Mouse (Mus musculus) heart, embryonic 14.5 days (tissue): ENCODE results near the gene Actr3b. TPM values are rescaled to one million over a fixed set of nuclear protein-coding genes. Genes with fewer than 3 reads are reported as not detected.
"Not testable (repeated sequence)": the region's sequence is repeated elsewhere in the genome, so short reads cannot be mapped to it uniquely, and the experiment has no call there.

Experiments used
- ATAC-seq: fragments of 200-750 bp; cut with Nextera tagmentation; 2 replicates; pipeline ENCODE4 v1.8.0; 2017; ENCODE audit warnings: low read depth, moderate TSS enrichment; ENCODE audit not compliant: insufficient number of reproducible peaks, insufficient read depth, low FRiP score
- H3K27ac ChIP-seq, 2 experiments: fragments of 200-500 bp in 1 of 2; fragments of 300-500 bp in 1 of 2; sonication (generic) in 1 of 2; replicated peaks in 1 of 2; 2 replicates each; pipeline ENCODE4 v1.5.1; 2012 to 2014; ENCODE audit warnings: low read depth in 2 of 2, low read length in 2 of 2, control low read depth in 1 of 2, mild to moderate bottlenecking in 1 of 2, mixed read lengths in 1 of 2; ENCODE audit not compliant: control insufficient read depth in 1 of 2, insufficient read depth in 1 of 2
- H3K27me3 ChIP-seq: fragments of 300-500 bp; sonication (generic); 2 replicates; pipeline ENCODE4 v1.6.1; 2014; ENCODE audit warnings: mild to moderate bottlenecking, low read length, control low read depth; ENCODE audit not compliant: control insufficient read depth, insufficient read depth
- H3K36me3 ChIP-seq: fragments of 300-500 bp; sonication (generic); 2 replicates; pipeline ENCODE4 v1.6.1; 2014; ENCODE audit warnings: mild to moderate bottlenecking, control low read depth, low read length, mixed read lengths; ENCODE audit not compliant: control insufficient read depth, insufficient read depth
- H3K4me1 ChIP-seq, 2 experiments: fragments of 200-500 bp in 1 of 2; fragments of 300-500 bp in 1 of 2; sonication (generic) in 1 of 2; 2 replicates each; pipeline ENCODE4 v1.6.1; 2012 to 2014; ENCODE audit warnings: low read length in 2 of 2, control low read depth in 1 of 2, mixed read lengths in 1 of 2; ENCODE audit not compliant: control insufficient read depth in 2 of 2, insufficient read depth in 2 of 2
- H3K4me2 ChIP-seq: fragments of 300-500 bp; sonication (generic); 2 replicates; pipeline ENCODE4 v1.6.1; 2014; ENCODE audit warnings: mild to moderate bottlenecking, low read length
- H3K4me3 ChIP-seq, 2 experiments: fragments of 200-500 bp in 1 of 2; fragments of 300-500 bp in 1 of 2; sonication (generic) in 1 of 2; 2 replicates each; pipeline ENCODE4 v1.5.1; 2012 to 2014; ENCODE audit warnings: low read length in 2 of 2, mild to moderate bottlenecking in 2 of 2, control low read depth in 1 of 2, low read depth in 1 of 2, moderate library complexity in 1 of 2; ENCODE audit not compliant: control insufficient read depth in 1 of 2, insufficient read depth in 1 of 2
- H3K9ac ChIP-seq: fragments of 300-500 bp; sonication (generic); 2 replicates; pipeline ENCODE4 v1.6.1; 2014; ENCODE audit warnings: mild to moderate bottlenecking, low read length
- H3K9me3 ChIP-seq: fragments of 300-500 bp; sonication (generic); 2 replicates; pipeline ENCODE4 v1.6.1; 2016; ENCODE audit warnings: low read length, control low read depth; ENCODE audit not compliant: control insufficient read depth
- WGBS: fragments of 180-500 bp; shearing (Covaris S2); extraction: QIAGEN DNeasy Blood & Tissue Kit; methylation state at CpG from one replicate; pipeline ENCODE4 v1.1.7; 2014; 5-methylcytosine and 5-hydroxymethylcytosine counted together
- polyA plus RNA-seq: library from polyadenylated mRNA; unstranded; fragments of >200 nt; fragmentation: Nextera tagmentation; extraction: Ambion mirVana; gene quantifications from 2 replicates; pipeline ENCODE4 v1.2.1, GENCODE M21; 2014

Gene Actr3b
- polyA plus RNA-seq, 1 experiment from 2014 or later: 40.5 TPM

DNA sequence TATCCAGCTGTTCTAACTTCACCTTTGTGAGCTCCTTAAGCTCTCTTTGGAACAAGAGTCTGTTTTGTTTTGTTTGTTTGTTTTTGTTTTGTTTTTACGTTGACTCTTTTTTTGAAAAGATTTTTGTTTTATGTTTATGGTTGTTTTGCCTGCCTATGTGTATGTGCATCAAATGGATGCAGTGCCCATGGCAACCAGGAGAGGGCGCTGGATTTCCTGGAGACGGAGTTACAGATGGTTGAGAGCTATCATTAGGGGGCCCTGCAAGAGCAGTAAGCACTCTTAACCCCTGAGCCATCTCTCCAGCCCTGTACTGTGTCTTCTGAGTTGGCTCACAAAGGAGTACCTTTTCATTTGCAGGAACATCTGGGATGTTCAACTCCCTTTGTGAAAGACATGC is 110.8 kb downstream of the Actr3b start:
- Histone ChIP-seq H3K4me2 (no peak overlapping the region), H3K4me3 (no peak overlapping the region), H3K36me3 (no peaks in the 10 kb centered on the region), H3K27ac (no peak overlapping the region), H3K9me3 (no peaks in the 10 kb centered on the region; the same call in 1 of the 2 replicates), H3K27me3 (no peaks in the 10 kb centered on the region), H3K4me1 (no peaks in the 10 kb centered on the region; a peak in 1 of 4 replicates), H3K9ac (no peak overlapping the region)
- no peak for ATAC-seq
- 37% methylated on average over 3 of the region's 3 CpGs for WGBS

DNA sequence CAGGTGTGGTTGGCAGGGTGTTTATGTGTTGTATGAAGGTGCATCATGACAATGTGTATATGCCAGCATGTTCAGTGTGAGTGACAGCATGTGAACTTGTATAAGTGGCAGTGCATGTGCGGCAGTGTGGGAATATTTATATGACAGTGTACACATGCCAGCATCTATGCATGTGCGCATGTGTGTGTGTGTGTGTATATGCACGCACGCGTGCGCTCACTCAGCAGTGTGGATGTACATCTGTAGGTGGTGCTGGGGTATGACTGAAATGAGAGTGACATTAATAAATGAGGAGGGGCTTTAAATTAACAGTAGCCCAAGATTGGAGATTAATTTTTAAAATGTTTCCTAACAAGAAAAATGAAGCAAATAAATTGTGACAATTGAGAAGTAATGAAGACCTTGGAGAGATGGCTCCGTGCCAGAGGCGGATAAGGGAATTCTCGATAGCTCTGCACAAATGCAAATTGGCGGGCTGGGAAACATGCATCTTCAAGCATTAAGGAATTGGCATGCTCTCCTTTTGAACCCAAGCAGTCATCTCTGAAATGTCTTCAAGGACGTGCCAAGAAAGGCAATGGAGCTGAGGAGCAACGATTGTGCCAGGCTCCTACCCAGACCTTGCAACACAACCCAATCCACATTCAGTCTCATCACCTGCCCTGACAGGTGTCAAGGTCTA is 111.7 kb downstream of the Actr3b start:
- WGBS: 85% methylated on average over 12 of the region's 12 CpGs
- no peak overlapping the region for H3K4me3 ChIP-seq
- no peak overlapping the region for H3K4me2 ChIP-seq
- H3K27ac ChIP-seq: no peak overlapping the region
- no peaks in the 10 kb centered on the region; a peak in 1 of 4 replicates for H3K4me1 ChIP-seq
- no peak for ATAC-seq
- no peaks in the 10 kb centered on the region for H3K27me3 ChIP-seq
- H3K36me3 ChIP-seq: no peaks in the 10 kb centered on the region
- H3K9ac ChIP-seq: no peak overlapping the region
- no peaks in the 10 kb centered on the region; the same call in 1 of the 2 replicates for H3K9me3 ChIP-seq

DNA sequence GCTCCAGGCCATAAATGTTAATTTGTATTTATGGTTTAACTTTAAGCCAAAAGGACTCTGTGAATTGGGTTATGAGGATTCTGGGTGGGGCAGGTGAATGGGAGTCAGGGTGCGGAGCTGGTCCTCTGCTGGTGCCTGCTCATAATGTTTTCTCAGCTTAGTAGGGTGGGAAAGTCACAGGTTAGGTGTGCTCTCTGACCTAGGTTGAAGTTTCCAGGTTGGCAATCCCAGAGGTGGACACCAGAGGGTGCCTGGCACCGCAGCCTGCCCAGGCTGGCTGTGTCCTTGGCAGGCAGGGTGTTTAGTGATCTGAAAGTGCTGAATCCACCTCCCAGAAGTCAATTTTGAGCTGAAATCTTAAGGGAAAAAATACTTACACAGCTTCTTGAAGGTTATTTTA is 113.2 kb downstream of the Actr3b start:
- Histone ChIP-seq H3K9ac (no peak overlapping the region), H3K27ac (no peak overlapping the region), H3K27me3 (no peaks in the 10 kb centered on the region), H3K36me3 (no peaks in the 10 kb centered on the region), H3K4me1 (no peaks in the 10 kb centered on the region; a peak in 1 of 4 replicates), H3K4me3 (no peak overlapping the region), H3K4me2 (no peak overlapping the region), H3K9me3 (no peaks in the 10 kb centered on the region; the same call in 1 of the 2 replicates)
- WGBS: 59% methylated on average over 2 of the region's 2 CpGs
- no peak for ATAC-seq

DNA sequence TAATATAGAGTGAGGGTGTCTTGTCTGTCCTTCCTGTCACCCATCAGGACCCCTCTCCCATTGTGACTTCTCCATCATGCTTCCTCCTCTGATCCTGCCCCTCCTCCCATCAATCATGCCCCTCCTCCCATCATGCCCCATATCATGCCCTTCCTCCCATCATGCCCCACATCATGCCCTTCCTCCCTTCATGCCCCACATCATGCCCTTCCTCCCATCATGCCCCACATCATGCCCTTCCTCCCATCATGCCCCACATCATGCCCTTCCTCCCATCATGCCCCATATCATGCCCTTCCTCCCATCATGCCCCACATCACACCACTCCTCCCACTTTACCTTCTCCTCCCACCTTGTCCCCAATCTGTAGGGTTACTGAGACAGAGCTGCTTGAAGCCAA is 116.1 kb downstream of the Actr3b start:
- not testable (repeated sequence) for H3K4me3 ChIP-seq, ATAC-seq, H3K4me2 ChIP-seq, H3K27me3 ChIP-seq, H3K9me3 ChIP-seq, H3K36me3 ChIP-seq, H3K4me1 ChIP-seq, H3K9ac ChIP-seq, H3K27ac ChIP-seq

DNA sequence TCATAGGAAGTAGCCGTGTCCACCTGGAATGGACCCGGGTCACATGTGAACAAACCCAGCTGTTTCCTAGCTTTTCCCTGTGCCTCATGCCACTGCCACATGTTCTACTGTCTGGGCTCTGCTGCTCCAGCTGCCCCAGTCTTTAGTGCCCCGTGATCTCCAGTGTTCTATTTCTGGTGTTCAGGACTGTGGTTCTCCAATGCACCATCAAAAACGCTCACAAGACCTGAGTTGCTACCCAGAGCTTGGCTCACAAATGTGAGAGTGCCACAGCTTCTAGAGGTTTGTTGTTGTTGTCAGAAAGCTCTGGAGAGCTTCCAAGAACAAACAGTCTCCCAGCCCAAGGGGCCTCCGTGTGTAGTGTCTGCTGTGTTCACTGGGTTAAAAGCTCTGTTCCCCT is 117.5 kb downstream of the Actr3b start:
- no peak for ATAC-seq
- H3K4me1 ChIP-seq: no peaks in the 10 kb centered on the region
- H3K9me3 ChIP-seq: no peaks in the 10 kb centered on the region
- WGBS: 63% methylated on average over 5 of the region's 5 CpGs
- no peak overlapping the region for H3K27ac ChIP-seq
- H3K36me3 ChIP-seq: no peaks in the 10 kb centered on the region
- no peak overlapping the region for H3K9ac ChIP-seq
- no peak overlapping the region for H3K4me2 ChIP-seq
- no peaks in the 10 kb centered on the region for H3K27me3 ChIP-seq
- H3K4me3 ChIP-seq: no peak overlapping the region

DNA sequence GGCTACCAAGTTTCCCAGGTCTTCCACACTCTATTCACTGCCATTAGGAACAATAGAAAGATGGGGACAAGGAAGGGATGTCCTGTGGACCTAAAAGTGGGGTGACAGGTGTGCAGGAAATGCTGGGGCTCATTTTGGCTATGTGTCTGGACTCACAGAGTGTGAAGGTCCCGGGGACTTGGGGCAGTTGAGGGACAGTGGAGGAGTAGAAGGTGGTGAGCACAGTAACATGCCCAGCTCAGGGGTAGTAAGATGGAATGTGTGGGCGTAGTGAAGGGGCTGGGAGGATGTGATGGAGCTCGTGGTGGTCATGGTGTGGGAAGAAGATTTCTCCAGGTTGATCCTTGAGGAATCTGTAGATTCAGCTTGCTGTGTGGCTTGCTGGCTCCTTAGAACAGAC is 118.2 kb downstream of the Actr3b start:
- no peaks in the 10 kb centered on the region for H3K36me3 ChIP-seq

DNA sequence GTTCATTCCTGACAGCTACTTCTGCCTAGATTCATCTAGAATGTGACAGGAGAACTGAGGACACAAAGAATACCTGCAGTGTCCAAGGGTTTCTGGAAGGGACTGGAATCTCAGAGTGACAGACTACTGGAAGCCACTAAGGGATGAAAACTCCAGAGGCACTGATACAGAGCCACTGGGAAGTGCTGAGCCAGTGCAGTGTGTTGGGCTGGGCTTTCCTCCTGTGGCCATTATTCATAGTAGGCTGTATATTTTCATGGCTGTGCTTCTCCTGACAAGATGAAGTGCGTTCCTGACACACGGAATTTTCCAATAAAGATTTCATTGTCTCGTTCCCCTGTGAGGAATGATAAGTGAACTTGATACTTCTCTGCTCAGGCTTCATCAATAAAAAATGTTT is 126.9 kb downstream of the Actr3b start:
- Histone ChIP-seq H3K4me2 (no peak overlapping the region), H3K27me3 (no peaks in the 10 kb centered on the region), H3K9ac (no peak overlapping the region), H3K4me3 (no peak overlapping the region), H3K27ac (no peak overlapping the region), H3K4me1 (0 out of 4 replicates have a peak, but pooled peaks cover 0 to 2% of the 10 kb centered on the region in 2 experiments), H3K9me3 (peaks cover 12% of the 10 kb centered on the region), H3K36me3 (no peaks in the 10 kb centered on the region)
- ATAC-seq: no peak
- WGBS: 75% methylated on average over 3 of the region's 3 CpGs

More for the DNA sequence above, 118.2 kb downstream of the Actr3b start:
- no peaks in the 10 kb centered on the region for H3K9me3 ChIP-seq
- H3K27me3 ChIP-seq: no peaks in the 10 kb centered on the region
- 66% methylated on average over 3 of the region's 3 CpGs for WGBS
- H3K4me1 ChIP-seq: no peaks in the 10 kb centered on the region
- no peak overlapping the region for H3K9ac ChIP-seq
- H3K27ac ChIP-seq: no peak overlapping the region
- H3K4me3 ChIP-seq: no peak overlapping the region
- no peak for ATAC-seq
- no peak overlapping the region for H3K4me2 ChIP-seq
